Mouse (Mus musculus) thymus, adult 2 months (tissue): ENCODE data around the gene Cfd. TPM values are rescaled to one million over a fixed set of nuclear protein-coding genes. Genes with fewer than 3 reads are reported as not detected.

Experiments
- DNase-seq: peaks from one replicate; pipeline ENCODE4 v3.0.0; 2021
- H3K27ac ChIP-seq: fragments of 200-500 bp; 2 replicates; pipeline ENCODE4 v1.5.1; 2012; ENCODE audit warnings: low read length, control low read depth; ENCODE audit not compliant: control insufficient read depth, insufficient read depth
- H3K27me3 ChIP-seq: fragments of 200-500 bp; 2 replicates; pipeline ENCODE4 v1.6.1; 2012; ENCODE audit warnings: mild to moderate bottlenecking, low read length, moderate library complexity, mixed read lengths; ENCODE audit not compliant: control insufficient read depth, insufficient read depth
- H3K36me3 ChIP-seq: fragments of 200-500 bp; 2 replicates; pipeline ENCODE4 v1.6.1; 2012; ENCODE audit warnings: mild to moderate bottlenecking, low read length, moderate library complexity; ENCODE audit not compliant: control insufficient read depth, insufficient read depth
- H3K4me1 ChIP-seq: fragments of 200-500 bp; replicated peaks from 2 replicates; pipeline ENCODE4 v1.6.1; 2012; ENCODE audit warnings: low read length; ENCODE audit not compliant: control insufficient read depth, insufficient read depth
- H3K4me3 ChIP-seq: fragments of 200-500 bp; 2 replicates; pipeline ENCODE4 v1.5.1; 2012; ENCODE audit warnings: mild to moderate bottlenecking, low read length, control low read depth, moderate library complexity; ENCODE audit not compliant: control insufficient read depth, insufficient read depth
- CTCF ChIP-seq: fragments of 200-500 bp; IDR thresholded peaks from 2 replicates; pipeline ENCODE4 v1.5.1; 2012; ENCODE audit warnings: mild to moderate bottlenecking, control low read depth, low read length, moderate library complexity, borderline replicate concordance; ENCODE audit not compliant: control insufficient read depth, poor library complexity, insufficient read depth; ENCODE audit errors: extremely low read depth
- POLR2A ChIP-seq: fragments of 200-500 bp; IDR thresholded peaks from 2 replicates; pipeline ENCODE4 v1.6.1; 2012; ENCODE audit warnings: mild to moderate bottlenecking, low read length, control low read depth, moderate library complexity; ENCODE audit not compliant: control insufficient read depth, poor library complexity, insufficient read depth; ENCODE audit errors: extremely low read depth
- WGBS: fragments of 180-500 bp; shearing (Covaris S2); methylation state at CpG from one replicate; pipeline ENCODE4 v1.1.7; 2018; 5-methylcytosine and 5-hydroxymethylcytosine counted together
- polyA plus RNA-seq: library from polyadenylated mRNA; depleted of rRNA; stranded (reverse); fragments of >200 nt; gene quantifications from 2 replicates; pipeline ENCODE4 v1.2.3, GENCODE M21; 2012

Gene Cfd
- polyA plus RNA-seq, 1 experiment = 1,248 TPM

DNA sequence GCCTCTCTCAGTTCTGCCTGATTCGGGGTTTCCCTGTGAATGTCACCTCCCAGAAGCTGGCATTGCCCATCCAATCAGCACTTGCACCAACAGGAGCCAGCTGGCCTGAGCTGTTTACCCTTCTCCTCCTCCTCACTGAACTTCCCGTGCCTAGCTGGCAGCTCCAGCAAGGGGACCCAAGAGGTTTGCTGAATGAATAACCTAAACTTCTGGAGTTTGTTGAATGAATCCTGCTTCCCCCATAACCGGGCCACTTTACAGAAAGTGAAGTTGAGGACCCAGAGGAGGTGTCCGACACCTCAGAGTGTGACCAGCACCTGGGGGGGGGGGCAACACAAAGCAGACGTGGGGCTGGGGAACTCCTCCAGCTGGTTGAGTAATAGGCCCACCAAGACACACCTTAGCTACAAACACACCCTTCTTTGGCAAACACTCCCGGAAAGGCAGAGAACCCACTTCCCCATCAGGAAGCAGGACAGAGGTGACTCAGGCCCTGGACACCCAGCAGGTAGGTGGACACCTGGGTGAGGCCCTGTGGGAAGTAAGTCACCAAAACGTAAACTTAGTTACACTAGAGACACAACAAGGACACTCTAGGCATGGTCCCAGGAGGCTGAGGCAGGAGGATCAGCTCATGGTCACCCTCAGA is 24.4 kb downstream of the Cfd start:
- no peaks in the 10 kb centered on the region; the same call in 1 of the 2 replicates for H3K27me3 ChIP-seq
- DNase-seq = no peak
- 65% methylated on average over 7 of the region's 7 CpGs for WGBS
- no peak overlapping the region for H3K27ac ChIP-seq
- H3K4me1 ChIP-seq = peaks cover 28% of the 10 kb centered on the region
- H3K4me3 ChIP-seq = no peak overlapping the region
- TF ChIP-seq POLR2A = no peak
- no peak for TF ChIP-seq CTCF
- no peaks in the 10 kb centered on the region for H3K36me3 ChIP-seq

DNA sequence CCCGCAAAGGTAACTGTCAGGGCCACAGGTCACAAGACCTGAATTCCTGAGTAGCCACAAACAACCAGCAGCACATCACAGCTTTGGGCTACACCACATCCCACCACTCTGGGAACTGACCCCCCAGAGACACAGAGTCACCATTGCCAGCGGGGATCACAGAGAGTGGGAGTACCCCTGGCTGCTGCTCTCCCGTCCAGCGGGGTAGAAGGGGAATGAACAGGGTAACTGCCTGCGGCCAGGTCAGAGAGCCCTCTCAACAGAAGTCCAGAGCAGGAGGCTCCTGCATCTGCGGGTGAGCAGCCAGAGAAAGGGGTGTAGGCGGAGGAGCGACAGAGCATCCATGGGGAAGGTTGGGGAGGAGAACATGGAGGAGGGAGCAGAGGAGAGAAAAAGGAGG is 25.4 kb downstream of the Cfd start:
- WGBS = 35% methylated on average over 8 of the region's 8 CpGs

DNA sequence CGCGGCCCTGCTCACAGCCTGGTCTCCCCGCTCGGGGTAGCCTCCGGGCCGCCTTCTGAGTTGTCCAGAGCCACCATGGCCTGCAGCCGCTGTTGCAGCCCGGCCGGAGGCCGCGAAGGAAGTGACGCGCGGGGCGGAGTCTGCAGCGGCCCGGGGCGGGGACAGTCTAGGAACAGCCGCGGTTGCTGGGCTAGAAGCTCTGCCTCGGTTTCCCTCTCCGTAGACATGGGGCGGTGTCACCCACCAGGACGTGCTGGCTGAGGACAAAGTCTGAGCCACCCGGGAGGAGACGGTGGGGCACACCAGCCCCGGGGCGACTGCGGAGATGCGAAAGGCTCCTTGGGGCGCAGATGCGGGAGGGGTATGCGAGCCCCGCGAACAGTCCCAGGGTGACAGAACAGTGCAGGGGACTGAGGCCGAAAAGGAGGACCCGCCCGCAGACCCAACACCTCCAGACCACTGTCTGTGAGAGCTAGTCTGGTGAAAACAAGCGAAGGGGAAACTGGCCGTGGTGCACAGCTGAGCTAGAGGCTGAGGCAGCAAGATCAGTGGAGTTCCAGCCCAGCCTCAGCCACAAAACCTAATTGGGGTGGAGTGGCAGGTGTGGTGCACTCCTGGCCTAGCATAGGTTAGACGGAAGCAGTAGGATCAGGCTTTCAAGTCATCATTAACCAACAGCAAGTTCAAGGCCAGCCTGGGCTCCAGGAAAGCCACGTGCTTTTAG is 26.3 kb downstream of the Cfd start, which contains the start of gene Kiss1r:
Kiss1r (plus strand) TSS at position 164 of the 724 bp plus-strand sequence.
- H3K4me1 ChIP-seq = peaks cover 36% of the 10 kb centered on the region

More for the DNA sequence above, 25.4 kb downstream of the Cfd start:
- DNase-seq = no peak
- Histone ChIP-seq H3K4me3 (peak overlapping the region; percentile 97), H3K4me1 (peaks cover 36% of the 10 kb centered on the region), H3K27ac (no peak overlapping the region), H3K27me3 (no peaks in the 10 kb centered on the region; the same call in 1 of the 2 replicates), H3K36me3 (no peaks in the 10 kb centered on the region)
- TF ChIP-seq CTCF (no peak), POLR2A (no peak)

DNA sequence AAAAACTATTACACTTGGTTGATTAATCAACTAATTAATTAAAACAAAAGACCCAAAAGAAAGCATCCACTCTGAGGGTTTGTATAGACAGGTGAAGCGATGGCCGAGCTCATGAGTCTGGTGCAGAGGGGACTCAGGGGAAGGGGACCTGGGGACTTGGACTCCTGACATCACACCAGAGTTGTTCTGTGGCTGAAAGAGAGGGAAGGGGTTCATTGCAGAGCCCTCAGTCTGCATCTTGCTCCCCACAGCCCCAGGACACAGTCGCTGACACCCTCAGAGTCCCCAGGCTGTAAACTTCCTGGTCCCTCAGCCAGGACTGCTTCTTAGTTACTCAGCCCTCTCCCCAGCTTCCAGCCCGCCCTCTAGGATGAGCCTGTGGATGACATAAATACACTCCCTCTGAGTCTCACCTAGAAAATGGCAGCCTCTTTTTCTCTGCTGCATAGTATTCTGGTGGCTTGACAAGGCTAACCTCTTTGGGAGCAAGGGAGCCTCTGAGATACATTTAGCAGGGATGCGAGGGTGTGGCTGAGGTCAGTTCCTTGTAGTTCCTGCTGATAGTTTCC is 27.0 kb downstream of the Cfd start:
- no peak overlapping the region for H3K27ac ChIP-seq
- no peaks in the 10 kb centered on the region for H3K36me3 ChIP-seq
- TF ChIP-seq POLR2A (no peak), CTCF (no peak)
- H3K27me3 ChIP-seq = no peaks in the 10 kb centered on the region; the same call in 1 of the 2 replicates
- H3K4me1 ChIP-seq = peaks cover 36% of the 10 kb centered on the region
- WGBS = 87% methylated on average over 5 of the region's 5 CpGs
- no peak overlapping the region for H3K4me3 ChIP-seq
- DNase-seq = no peak

More for the DNA sequence above, 26.3 kb downstream of the Cfd start, which contains the start of gene Kiss1r:
- DNase-seq = peak; percentile 90
- 2% methylated on average over 42 of the region's 42 CpGs for WGBS
- Histone ChIP-seq H3K4me3 (peak within 1 kb of the TSS; percentile 97), H3K27me3 (no peaks in the 10 kb centered on the region; the same call in 1 of the 2 replicates), H3K27ac (peak within 1 kb of the TSS; percentile 30; the same call in 1 of the 2 replicates), H3K36me3 (no peaks in the 10 kb centered on the region)
- TF ChIP-seq POLR2A (peak; percentile 82), CTCF (0 out of 2 replicates have a peak, but pooled peaks have one; percentile 15)

DNA sequence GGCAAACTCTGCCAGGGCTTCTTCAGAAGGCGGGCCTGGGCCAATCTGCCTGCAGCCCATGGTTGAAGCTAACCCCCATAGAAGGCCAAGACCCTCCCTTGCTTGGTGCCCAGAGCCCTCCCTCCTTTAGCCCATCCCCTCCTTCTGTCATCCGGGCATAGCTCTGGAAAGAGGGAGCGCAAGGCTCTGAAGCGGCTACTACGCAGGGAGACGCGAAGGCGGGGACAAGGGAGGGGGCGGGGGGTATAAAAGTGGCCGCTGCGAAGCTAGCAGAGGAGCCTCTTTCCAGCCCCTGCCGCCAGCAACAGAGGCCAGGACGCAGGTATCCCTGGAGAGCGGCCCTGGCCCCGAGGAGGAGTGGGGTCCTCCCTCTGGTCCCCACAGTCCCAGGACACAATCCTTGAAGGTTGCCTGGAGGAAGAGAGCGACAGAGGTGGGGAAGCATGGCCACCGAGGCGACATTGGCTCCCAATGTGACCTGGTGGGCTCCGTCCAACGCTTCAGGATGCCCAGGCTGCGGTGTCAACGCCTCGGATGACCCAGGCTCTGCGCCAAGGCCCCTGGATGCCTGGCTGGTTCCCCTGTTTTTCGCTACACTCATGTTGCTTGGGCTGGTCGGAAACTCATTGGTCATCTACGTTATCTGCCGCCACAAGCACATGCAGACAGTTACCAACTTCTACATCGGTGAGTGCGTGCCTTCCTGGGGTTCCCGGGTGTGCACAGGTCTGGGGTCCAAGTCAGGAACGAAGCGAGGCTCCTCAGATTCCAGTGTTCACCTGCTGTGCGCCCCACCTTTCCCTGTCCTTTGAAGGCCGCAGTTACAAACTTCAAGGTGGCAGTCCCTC is 27.8 kb downstream of the Cfd start:
- no peak overlapping the region for H3K4me3 ChIP-seq
- no peak overlapping the region for H3K27ac ChIP-seq
- peaks cover 39% of the 10 kb centered on the region for H3K4me1 ChIP-seq
- no peak for DNase-seq
- no peaks in the 10 kb centered on the region for H3K36me3 ChIP-seq
- TF ChIP-seq POLR2A = no peak
- TF ChIP-seq CTCF = no peak
- H3K27me3 ChIP-seq = no peaks in the 10 kb centered on the region; the same call in 1 of the 2 replicates
- 74% methylated on average over 35 of the region's 35 CpGs for WGBS

DNA sequence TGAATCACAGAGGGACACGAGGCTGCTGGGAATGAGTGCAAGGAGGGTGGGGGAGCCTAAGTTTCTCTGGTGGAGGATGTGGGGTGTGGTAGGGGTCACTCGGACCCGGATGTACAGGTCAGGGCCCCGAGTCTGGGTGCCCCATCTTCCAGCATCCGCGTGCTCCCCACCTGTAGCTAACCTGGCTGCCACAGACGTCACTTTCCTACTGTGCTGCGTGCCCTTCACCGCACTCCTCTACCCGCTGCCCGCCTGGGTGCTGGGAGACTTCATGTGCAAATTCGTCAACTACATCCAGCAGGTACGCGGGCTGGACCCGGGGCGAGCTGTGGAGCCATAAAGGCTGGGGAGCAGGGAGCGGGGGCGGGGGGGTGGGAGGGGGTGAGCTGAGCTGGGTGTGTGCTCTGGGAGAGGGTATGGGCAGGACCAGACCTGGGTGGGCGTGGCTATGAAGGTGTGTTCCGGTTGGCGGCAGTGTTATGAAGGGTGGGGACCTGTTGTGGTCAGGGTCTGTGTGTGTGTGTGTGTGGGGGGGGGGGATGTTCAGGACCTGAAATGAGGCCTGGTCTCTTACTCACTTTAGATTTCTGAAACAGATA is 28.7 kb downstream of the Cfd start:
- no peaks in the 10 kb centered on the region; the same call in 1 of the 2 replicates for H3K27me3 ChIP-seq
- H3K4me3 ChIP-seq = no peak overlapping the region
- TF ChIP-seq POLR2A (no peak), CTCF (no peak)
- H3K36me3 ChIP-seq = no peaks in the 10 kb centered on the region
- peaks cover 38% of the 10 kb centered on the region for H3K4me1 ChIP-seq
- DNase-seq = no peak
- no peak overlapping the region for H3K27ac ChIP-seq
- 42% methylated on average over 21 of the region's 21 CpGs for WGBS
